8 mouse cellular contexts compared by ENCODE assay signal in the genomic region with DNA sequence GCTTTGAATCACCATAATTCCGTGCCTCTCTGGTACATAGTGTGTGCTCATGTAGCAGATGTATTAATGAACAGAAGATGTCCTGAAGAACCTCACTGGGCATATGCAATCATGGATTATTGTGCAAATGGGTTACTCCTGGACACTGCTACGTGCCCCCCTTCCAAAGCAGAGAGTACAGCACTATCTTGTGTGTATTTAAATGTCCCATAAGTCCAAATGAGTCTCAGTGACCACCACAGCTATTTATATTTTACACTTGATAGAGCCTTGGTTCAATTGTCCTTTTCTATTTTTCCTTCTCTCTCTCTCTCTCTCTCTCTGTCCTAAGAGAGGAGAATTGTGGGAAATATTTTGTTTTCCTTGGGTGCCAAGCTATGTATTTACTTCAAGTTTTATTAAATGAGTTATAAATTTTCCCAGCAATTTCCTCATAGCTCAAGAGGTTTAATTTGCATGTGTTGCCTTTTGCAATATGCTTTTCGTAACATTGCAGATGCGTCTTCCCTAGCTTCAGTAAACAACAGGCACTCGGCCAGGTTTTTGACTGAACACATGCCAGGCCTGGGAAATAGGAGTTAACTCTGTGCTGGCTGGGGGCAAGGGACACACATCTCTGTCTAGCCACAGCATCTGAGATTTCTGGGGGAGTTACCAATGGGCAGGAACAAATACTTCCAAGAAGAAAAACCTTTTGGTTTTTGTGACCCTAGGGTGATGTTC.
DNase-seq lines count a peak whose midpoint lies in the region; ATAC-seq lines count a peak whose summit lies in the region.

No protein-coding gene starts in this region.

- no peaks in the 10 kb centered on the region for H3K9me3 ChIP-seq in kidney, embryonic 14.5 days (ENCODE audit: control insufficient read depth, low read length)

- H3K4me3 ChIP-seq in kidney, embryonic 14.5 days (ENCODE audit: low read length) = no peak overlapping the region

- no peak overlapping the region for H3K27ac ChIP-seq in kidney, embryonic 14.5 days (ENCODE audit: low read depth, low read length)

- 75% methylated on average over 5 of the region's 5 CpGs for whole genome bisulfite sequencing in kidney, embryonic 14.5 days

- no peaks in the 10 kb centered on the region for H3K36me3 ChIP-seq in kidney, embryonic 14.5 days (ENCODE audit: control insufficient read depth, insufficient read depth, low read length)

- no peak overlapping the region for H3K4me2 ChIP-seq in kidney, embryonic 14.5 days (replicated peaks; ENCODE audit: low read depth, low read length)

- peak; percentile 85 to 87 for DNase-seq in cerebellum, postnatal 10 days
- no peak for DNase-seq in cerebellum, adult 9-10 months
- DNase-seq in kidney, adult 9 months = peak; percentile 9
- peak; percentile 25 to 64 for DNase-seq in urinary bladder, postnatal 4 days (ENCODE audit: low spot score in 2 of 2)
- DNase-seq in urinary bladder, postnatal 10 days (ENCODE audit: low spot score) = no peak
- no peak for DNase-seq in frontal cortex, postnatal 25 days (ENCODE audit: low spot score in 2 of 2)

- no peaks in the 10 kb centered on the region for H3K27me3 ChIP-seq in kidney, embryonic 14.5 days (ENCODE audit: control insufficient read depth, insufficient read depth, low read length)

- no peaks in the 10 kb centered on the region for H3K4me1 ChIP-seq in kidney, embryonic 14.5 days (ENCODE audit: control insufficient read depth, insufficient read depth, low read length)

- ATAC-seq in kidney, embryonic 14.5 days (ENCODE audit: low FRiP score, low TSS enrichment) = no peak
- no peak for ATAC-seq in granulocyte monocyte progenitor cell, adult 5-6 weeks (replicated peaks; ENCODE audit: poor library complexity, severe bottlenecking)

- H3K9ac ChIP-seq in kidney, embryonic 14.5 days (ENCODE audit: low read depth, low read length) = no peak overlapping the region

Comparison
In these comparisons a context has a peak if more than half of its experiments do, and no peak if none do; other contexts are left out.
1. DNase-seq: peak in cerebellum, postnatal 10 days (2 of 2), kidney, adult 9 months (single experiment) and urinary bladder, postnatal 4 days (2 of 2); none in cerebellum, adult 9-10 months (single experiment), urinary bladder, postnatal 10 days (single experiment) and frontal cortex, postnatal 25 days (0 of 2).